Mouse (Mus musculus) liver, embryonic 15.5 days (tissue): ENCODE data around the gene Nos3. TPM values are rescaled to one million over a fixed set of nuclear protein-coding genes. Genes with fewer than 3 reads are reported as not detected.

Experiments used
- ATAC-seq: fragments of 200-750 bp; cut with Nextera tagmentation; 2 replicates; pipeline ENCODE4 v1.8.0; 2017; ENCODE audit warnings: moderate number of reproducible peaks, mild to moderate bottlenecking, moderate library complexity; ENCODE audit not compliant: insufficient read depth
- H3K27ac ChIP-seq: fragments of 300-500 bp; sonication (generic); replicated peaks from 2 replicates; pipeline ENCODE4 v1.5.1; 2015; ENCODE audit warnings: mild to moderate bottlenecking, inconsistent platforms
- H3K27me3 ChIP-seq: fragments of 300-500 bp; sonication (generic); 2 replicates; pipeline ENCODE4 v1.6.1; 2015; ENCODE audit warnings: mild to moderate bottlenecking, inconsistent platforms
- H3K36me3 ChIP-seq: fragments of 300-500 bp; sonication (generic); replicated peaks from 2 replicates; pipeline ENCODE4 v1.6.1; 2015; ENCODE audit warnings: moderate library complexity, mild to moderate bottlenecking, inconsistent platforms
- H3K4me1 ChIP-seq: fragments of 300-500 bp; sonication (generic); replicated peaks from 2 replicates; pipeline ENCODE4 v1.6.1; 2015; ENCODE audit warnings: inconsistent platforms
- H3K4me2 ChIP-seq: fragments of 300-500 bp; sonication (generic); 2 replicates; pipeline ENCODE4 v1.6.1; 2015; ENCODE audit warnings: moderate library complexity, mild to moderate bottlenecking, inconsistent platforms
- H3K4me3 ChIP-seq: fragments of 300-500 bp; sonication (generic); replicated peaks from 2 replicates; pipeline ENCODE4 v1.5.1; 2015; ENCODE audit warnings: mild to moderate bottlenecking, inconsistent platforms
- H3K9ac ChIP-seq: fragments of 300-500 bp; sonication (generic); 2 replicates; pipeline ENCODE4 v1.6.1; 2015; ENCODE audit warnings: moderate library complexity, mild to moderate bottlenecking, inconsistent platforms
- H3K9me3 ChIP-seq: fragments of 300-500 bp; sonication (generic); replicated peaks from 2 replicates; pipeline ENCODE4 v1.6.1; 2016; ENCODE audit warnings: inconsistent platforms
- WGBS: fragments of 180-500 bp; shearing (Covaris S2); methylation state at CpG from one replicate; pipeline ENCODE4 v1.1.7; 2015; ENCODE audit warnings: mixed read lengths; ENCODE audit not compliant: insufficient replicate concordance; 5-methylcytosine and 5-hydroxymethylcytosine counted together
- polyA plus RNA-seq: library from polyadenylated mRNA; unstranded; fragments of >200 nt; fragmentation: Nextera tagmentation; extraction: Ambion mirVana; gene quantifications from 2 replicates; pipeline ENCODE4 v1.2.1, GENCODE M21; 2015

The Nos3 gene
- polyA plus RNA-seq, 1 experiment from 2014 or later: 2.1 TPM

GRCm38 (mm10) chr5:24329965-24330298 is 34.7 kb upstream of the Nos3 start:
- Histone ChIP-seq H3K27ac (no peak overlapping the region), H3K4me1 (peaks cover 8% of the 10 kb centered on the region), H3K4me2 (no peak overlapping the region), H3K36me3 (no peaks in the 10 kb centered on the region), H3K27me3 (peaks cover 35% of the 10 kb centered on the region), H3K4me3 (no peak overlapping the region), H3K9me3 (no peaks in the 10 kb centered on the region), H3K9ac (no peak overlapping the region)
- ATAC-seq: no peak
- 34% methylated on average over 5 of the region's 5 CpGs for WGBS

- no peak overlapping the region for H3K9ac ChIP-seq
- H3K4me1 ChIP-seq: peaks cover 8% of the 10 kb centered on the region
- H3K4me2 ChIP-seq: no peak overlapping the region
- no peaks in the 10 kb centered on the region for H3K36me3 ChIP-seq
- H3K27ac ChIP-seq: no peak overlapping the region
- H3K4me3 ChIP-seq: no peak overlapping the region
- ATAC-seq: no peak
- no peaks in the 10 kb centered on the region for H3K9me3 ChIP-seq
- H3K27me3 ChIP-seq: peaks cover 19% of the 10 kb centered on the region
- 60% methylated on average over 4 of the region's 4 CpGs for WGBS
These were observed 32.2 kb upstream of the Nos3 start for GRCm38 (mm10) chr5:24332401-24332800.

- WGBS: 21% methylated on average over 3 of the region's 3 CpGs
- Histone ChIP-seq H3K4me2 (no peak overlapping the region), H3K36me3 (no peaks in the 10 kb centered on the region), H3K9ac (no peak overlapping the region), H3K27me3 (peaks cover 7% of the 10 kb centered on the region; the same call in 1 of the 2 replicates), H3K4me1 (0 out of 2 replicates have a peak, but pooled peaks cover 2% of the 10 kb centered on the region), H3K27ac (no peak overlapping the region), H3K4me3 (no peak overlapping the region), H3K9me3 (no peaks in the 10 kb centered on the region)
- no peak for ATAC-seq
These were observed 29.9 kb upstream of the Nos3 start for GRCm38 (mm10) chr5:24334749-24335148.

- H3K27ac ChIP-seq: no peak overlapping the region
- peak; percentile 41; the same call in 1 of the 2 replicates for ATAC-seq
- H3K9ac ChIP-seq: no peak overlapping the region
- 14% methylated on average over 3 of the region's 3 CpGs for WGBS
- H3K4me2 ChIP-seq: no peak overlapping the region
- no peaks in the 10 kb centered on the region for H3K27me3 ChIP-seq
- no peaks in the 10 kb centered on the region for H3K36me3 ChIP-seq
- H3K4me1 ChIP-seq: 0 out of 2 replicates have a peak, but pooled peaks cover 2% of the 10 kb centered on the region
- H3K9me3 ChIP-seq: no peaks in the 10 kb centered on the region
- no peak overlapping the region for H3K4me3 ChIP-seq
These were observed 28.6 kb upstream of the Nos3 start for GRCm38 (mm10) chr5:24335888-24336511.

- H3K9ac ChIP-seq: no peak overlapping the region
- WGBS: 15% methylated on average over 9 of the region's 9 CpGs
- H3K36me3 ChIP-seq: no peaks in the 10 kb centered on the region
- no peak overlapping the region for H3K4me2 ChIP-seq
- H3K27me3 ChIP-seq: no peaks in the 10 kb centered on the region
- ATAC-seq: no peak
- no peak overlapping the region for H3K4me3 ChIP-seq
- H3K27ac ChIP-seq: no peak overlapping the region
- 0 out of 2 replicates have a peak, but pooled peaks cover 2% of the 10 kb centered on the region for H3K4me1 ChIP-seq
- H3K9me3 ChIP-seq: no peaks in the 10 kb centered on the region
These were observed 27.2 kb upstream of the Nos3 start for GRCm38 (mm10) chr5:24337366-24337765.

GRCm38 (mm10) chr5:24337821-24338220 is 26.8 kb upstream of the Nos3 start:
- Histone ChIP-seq H3K27ac (no peak overlapping the region), H3K9ac (no peak overlapping the region), H3K4me1 (peaks cover 7% of the 10 kb centered on the region; the same call in 1 of the 2 replicates), H3K36me3 (no peaks in the 10 kb centered on the region), H3K4me3 (no peak overlapping the region), H3K9me3 (no peaks in the 10 kb centered on the region), H3K4me2 (no peak overlapping the region), H3K27me3 (no peaks in the 10 kb centered on the region)
- no peak for ATAC-seq
- WGBS: 23% methylated on average over 2 of the region's 2 CpGs

- no peaks in the 10 kb centered on the region for H3K36me3 ChIP-seq
- peaks cover 37% of the 10 kb centered on the region for H3K4me1 ChIP-seq
- H3K9me3 ChIP-seq: no peaks in the 10 kb centered on the region
- no peak overlapping the region for H3K27ac ChIP-seq
- 61% methylated on average over 14 of the region's 14 CpGs for WGBS
- no peak for ATAC-seq
- H3K9ac ChIP-seq: no peak overlapping the region
- no peak overlapping the region for H3K4me2 ChIP-seq
- H3K4me3 ChIP-seq: no peak overlapping the region
- H3K27me3 ChIP-seq: peaks cover 5% of the 10 kb centered on the region
These were observed 22.2 kb upstream of the Nos3 start for GRCm38 (mm10) chr5:24342205-24342963.

- Histone ChIP-seq H3K36me3 (no peaks in the 10 kb centered on the region), H3K9ac (no peak overlapping the region), H3K9me3 (no peaks in the 10 kb centered on the region), H3K27ac (no peak overlapping the region), H3K4me3 (no peak overlapping the region), H3K4me2 (no peak overlapping the region), H3K27me3 (peaks cover 11% of the 10 kb centered on the region), H3K4me1 (peaks cover 43% of the 10 kb centered on the region)
- WGBS: 55% methylated on average over 8 of the region's 8 CpGs
- no peak; the same call in 1 of the 2 replicates for ATAC-seq
These were observed 21.6 kb upstream of the Nos3 start for GRCm38 (mm10) chr5:24342966-24343365.

- Histone ChIP-seq H3K27ac (no peak overlapping the region; the same call in 1 of the 2 replicates), H3K4me2 (no peak overlapping the region), H3K9ac (no peak overlapping the region)
These were observed 21.2 kb upstream of the Nos3 start for GRCm38 (mm10) chr5:24343379-24343778.

GRCm38 (mm10) chr5:24343977-24344436 is 20.6 kb upstream of the Nos3 start:
- WGBS: 21% methylated on average over 2 of the region's 2 CpGs
- H3K4me2 ChIP-seq: 0 out of 2 replicates have a peak overlapping the region, but pooled peaks have one; percentile 15
- H3K27me3 ChIP-seq: peaks cover 21% of the 10 kb centered on the region
- no peaks in the 10 kb centered on the region for H3K36me3 ChIP-seq
- no peaks in the 10 kb centered on the region for H3K9me3 ChIP-seq
- H3K4me3 ChIP-seq: no peak overlapping the region
- H3K9ac ChIP-seq: no peak overlapping the region
- ATAC-seq: peak; percentile 41
- H3K4me1 ChIP-seq: peaks cover 53% of the 10 kb centered on the region
- no peak overlapping the region for H3K27ac ChIP-seq

More at GRCm38 (mm10) chr5:24343379-24343778, 21.2 kb upstream of the Nos3 start:
- peaks cover 47% of the 10 kb centered on the region for H3K4me1 ChIP-seq
- H3K9me3 ChIP-seq: no peaks in the 10 kb centered on the region
- ATAC-seq: peak; percentile 2; the same call in 1 of the 2 replicates
- H3K27me3 ChIP-seq: peaks cover 15% of the 10 kb centered on the region
- H3K36me3 ChIP-seq: no peaks in the 10 kb centered on the region
- H3K4me3 ChIP-seq: no peak overlapping the region

GRCm38 (mm10) chr5:24344477-24345051 is 20.0 kb upstream of the Nos3 start:
- peaks cover 27% of the 10 kb centered on the region for H3K27me3 ChIP-seq
- H3K4me3 ChIP-seq: no peak overlapping the region
- peaks cover 59% of the 10 kb centered on the region for H3K4me1 ChIP-seq
- no peaks in the 10 kb centered on the region for H3K9me3 ChIP-seq
- 21% methylated on average over 12 of the region's 12 CpGs for WGBS
- no peak overlapping the region for H3K9ac ChIP-seq
- H3K4me2 ChIP-seq: peak overlapping the region; percentile 15; the same call in 1 of the 2 replicates
- no peak for ATAC-seq
- no peaks in the 10 kb centered on the region for H3K36me3 ChIP-seq
- H3K27ac ChIP-seq: no peak overlapping the region
